Mouse (Mus musculus): ENCODE measurements at regions not wholly inside any gene's neighbourhood (a gene's known extent, or its start where the extent isn't known, plus 50 kb on each side); places are given as distances from the start of the nearest gene placed in this dataset.

DNA sequence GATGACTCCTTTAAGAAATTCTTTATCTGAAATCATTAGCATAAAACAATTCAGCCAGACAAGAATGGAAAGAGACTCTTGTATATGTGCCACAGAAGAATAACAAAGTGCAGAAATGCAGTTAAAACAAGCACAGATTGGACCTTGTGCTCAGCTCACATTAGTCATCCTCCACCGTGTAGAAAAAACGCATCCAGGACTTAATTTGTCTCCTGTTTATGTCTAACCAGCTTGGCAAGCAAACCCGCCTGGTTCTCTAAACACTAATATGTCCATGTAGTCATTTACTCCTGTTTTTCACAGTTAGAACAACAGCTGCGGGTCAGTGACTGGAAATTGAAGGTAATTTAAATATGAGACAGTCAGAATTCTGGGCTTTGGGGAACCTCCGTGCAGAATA lies 268.7 kb downstream of the Efnb2 start:
- no peak for DNase-seq (ENCODE audit: low read depth, low spot score)

GRCm38 (mm10) chr8:8391321-8391720 lies 269.7 kb downstream of the Efnb2 start:
- DNase-seq (ENCODE audit: low read depth, low spot score) = no peak

- DNase-seq (ENCODE audit: low read depth, low spot score) = no peak
Measured at GRCm38 (mm10) chr8:8378248-8378647, 282.8 kb downstream of the Efnb2 start.

DNA sequence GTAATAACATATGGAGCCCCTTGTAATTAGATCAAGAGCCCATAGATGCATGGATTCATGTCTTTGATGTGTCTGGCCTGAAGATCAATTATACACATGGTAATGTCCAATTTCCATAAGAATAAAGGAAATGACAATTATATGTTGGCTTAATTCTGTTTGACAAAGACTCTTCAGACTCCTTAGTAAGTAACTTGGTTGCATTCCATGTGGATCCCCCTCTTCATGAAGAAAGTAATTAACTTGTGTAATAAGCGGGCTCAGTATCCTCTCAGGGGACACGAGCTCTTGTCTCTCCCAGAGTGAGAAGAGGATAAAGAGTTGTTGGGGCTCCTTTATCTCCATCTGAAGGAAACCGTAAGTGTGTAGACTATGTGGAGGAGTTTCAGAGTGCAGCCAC lies 284.3 kb downstream of the Efnb2 start:
- DNase-seq (ENCODE audit: low read depth, low spot score) = no peak

DNA sequence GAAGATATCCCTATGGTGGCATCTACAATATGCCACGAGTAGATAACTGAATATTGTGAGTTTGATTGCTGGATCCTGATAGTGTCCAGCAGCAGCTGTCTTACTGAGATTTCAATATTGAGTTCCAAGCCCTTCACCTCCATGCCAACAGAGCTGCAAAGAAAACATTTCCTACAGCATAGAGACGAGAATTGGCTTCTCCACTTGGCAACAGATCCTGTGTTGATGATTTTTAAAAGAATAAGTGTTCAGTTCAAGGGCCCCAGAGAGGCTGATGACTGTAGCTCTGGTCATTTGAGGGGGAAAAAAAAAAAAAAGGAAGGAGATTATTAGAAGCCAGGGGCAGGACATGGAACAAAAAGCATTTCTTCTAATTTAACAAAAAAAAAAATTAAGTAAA lies 284.7 kb downstream of the Efnb2 start:
- no peak for DNase-seq (ENCODE audit: low read depth, low spot score)

DNA sequence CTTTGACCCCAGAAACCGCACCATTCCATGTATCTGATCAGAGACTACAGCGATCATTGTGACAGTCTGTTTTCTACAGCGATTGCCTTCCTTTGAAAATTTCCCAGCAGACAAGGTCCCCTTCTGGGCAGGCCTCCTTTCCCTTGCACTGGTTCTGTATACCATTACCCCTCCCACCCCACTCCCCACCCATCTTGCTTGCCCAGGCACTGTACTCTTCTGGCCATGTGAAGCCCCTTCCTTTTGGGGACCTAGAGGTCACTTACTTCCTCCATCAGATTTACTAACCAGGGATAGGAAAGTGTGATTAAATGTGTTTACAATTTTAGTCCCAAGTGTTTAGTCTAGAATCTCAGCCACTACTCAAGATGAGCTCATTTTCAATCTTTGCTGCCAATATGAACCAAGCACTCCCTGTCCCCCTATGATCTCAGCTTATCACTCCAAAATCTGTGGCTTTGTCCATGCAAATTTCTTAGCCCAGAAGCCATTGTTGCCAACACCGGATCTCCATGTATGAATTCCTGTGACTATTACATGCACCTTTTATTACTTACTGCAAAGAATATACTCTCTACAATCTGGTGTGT lies 293.7 kb downstream of the Efnb2 start:
- DNase-seq (ENCODE audit: low read depth, low spot score) = no peak

DNA sequence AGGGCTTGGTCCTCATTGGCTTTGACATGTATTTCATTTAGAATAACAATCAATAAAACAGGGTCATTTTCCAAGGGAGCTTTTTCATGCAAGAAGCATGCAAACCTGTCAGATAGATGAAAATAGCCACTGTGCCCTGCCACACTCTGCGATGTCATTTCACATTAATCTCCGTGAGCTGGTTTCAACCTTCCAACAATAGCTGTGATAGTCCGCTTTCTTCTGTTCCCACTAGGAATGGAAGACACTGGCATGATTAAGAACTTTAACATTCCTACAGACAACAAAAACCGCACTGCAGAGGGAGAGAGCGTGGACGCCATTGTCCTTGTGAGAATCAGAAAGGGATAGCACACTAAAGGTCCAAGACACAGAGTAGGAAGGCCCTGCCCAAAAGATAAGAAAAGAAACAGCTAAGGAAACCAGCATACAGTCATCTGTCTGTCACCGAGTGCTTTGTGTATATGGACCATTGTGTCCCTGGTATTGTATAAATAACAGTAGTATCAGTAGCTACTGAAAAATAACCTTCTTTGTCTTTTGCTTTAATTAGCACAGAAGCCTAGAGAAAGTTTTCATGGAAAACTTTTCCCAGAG lies 299.0 kb downstream of the Efnb2 start:
- DNase-seq (ENCODE audit: low read depth, low spot score) = no peak

- no peak for DNase-seq (ENCODE audit: low read depth, low spot score)
Measured at GRCm38 (mm10) chr8:8360586-8360985, 300.5 kb downstream of the Efnb2 start.

GRCm38 (mm10) chr8:8354977-8355376 lies 306.1 kb downstream of the Efnb2 start:
- DNase-seq (ENCODE audit: low read depth, low spot score) = no peak

DNA sequence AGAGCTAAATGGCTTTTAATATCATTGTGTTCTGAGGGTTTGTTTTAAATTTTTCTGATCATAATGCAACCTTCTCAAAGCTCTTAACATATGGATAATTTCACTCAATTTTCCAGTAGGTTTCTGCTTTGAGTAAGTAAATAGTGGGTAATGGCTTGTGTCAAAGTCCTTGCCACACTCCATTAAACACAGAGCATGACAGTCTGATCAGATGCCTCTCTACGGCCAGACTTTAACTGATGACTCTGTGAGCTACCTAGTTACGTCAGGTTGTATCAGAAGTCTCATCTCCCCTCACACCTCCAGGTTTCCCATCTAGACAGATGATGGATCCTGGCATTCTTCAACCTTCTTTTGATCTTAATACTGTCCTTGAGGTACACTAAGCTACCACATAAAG lies 316.4 kb downstream of the Efnb2 start:
- no peak for DNase-seq (ENCODE audit: low read depth, low spot score)

- DNase-seq (ENCODE audit: low read depth, low spot score) = no peak
Measured at GRCm38 (mm10) chr8:8335256-8335972, 325.6 kb downstream of the Efnb2 start.

- DNase-seq (ENCODE audit: low read depth, low spot score) = no peak
Measured at GRCm38 (mm10) chr8:8334515-8334914, 326.5 kb downstream of the Efnb2 start.

- no peak for DNase-seq (ENCODE audit: low read depth, low spot score)
Measured at GRCm38 (mm10) chr8:8331249-8331648, 329.8 kb downstream of the Efnb2 start.

- no peak for DNase-seq (ENCODE audit: low read depth, low spot score)
Measured at GRCm38 (mm10) chr8:8328010-8328666, 332.9 kb downstream of the Efnb2 start.

DNA sequence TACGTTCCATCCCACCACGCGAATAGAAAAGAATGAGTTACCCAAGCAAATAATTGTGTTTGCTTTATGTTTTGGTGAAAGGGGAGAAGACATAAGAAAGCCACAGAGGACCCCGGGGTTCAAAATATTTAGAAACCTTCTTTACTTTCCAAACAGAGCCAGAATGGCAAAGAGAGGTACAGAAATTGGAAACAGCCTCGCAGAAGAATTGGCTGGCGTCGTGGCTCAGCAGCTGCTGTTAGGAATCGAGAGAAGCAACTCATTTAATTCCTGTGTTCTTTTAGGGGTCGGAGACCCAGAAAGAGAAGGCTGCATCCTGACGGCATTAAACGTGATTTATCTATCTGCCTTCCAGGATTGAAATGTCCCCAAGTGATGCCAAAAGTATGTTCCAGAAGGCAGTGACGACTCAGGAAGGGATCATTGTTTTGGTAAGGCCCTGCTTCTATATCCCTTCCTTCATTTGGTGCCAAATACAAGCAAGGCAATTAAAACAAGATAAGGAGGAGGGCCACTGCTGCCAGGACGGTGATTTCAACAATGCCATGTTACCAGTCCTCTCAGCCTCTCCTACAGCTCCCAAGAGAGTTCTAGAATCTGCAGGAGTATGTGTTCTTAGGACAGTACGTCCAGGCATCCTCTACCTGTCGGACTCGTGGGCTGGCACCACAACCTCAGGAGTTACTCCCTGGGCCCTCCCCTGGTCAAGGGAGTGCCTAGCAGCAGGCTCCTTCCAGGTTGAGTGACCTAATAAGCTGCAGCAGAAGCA lies 334.8 kb downstream of the Efnb2 start:
- no peak for DNase-seq (ENCODE audit: low read depth, low spot score)

GRCm38 (mm10) chr8:8325420-8325819 lies 335.6 kb downstream of the Efnb2 start:
- DNase-seq (ENCODE audit: low read depth, low spot score) = no peak

DNA sequence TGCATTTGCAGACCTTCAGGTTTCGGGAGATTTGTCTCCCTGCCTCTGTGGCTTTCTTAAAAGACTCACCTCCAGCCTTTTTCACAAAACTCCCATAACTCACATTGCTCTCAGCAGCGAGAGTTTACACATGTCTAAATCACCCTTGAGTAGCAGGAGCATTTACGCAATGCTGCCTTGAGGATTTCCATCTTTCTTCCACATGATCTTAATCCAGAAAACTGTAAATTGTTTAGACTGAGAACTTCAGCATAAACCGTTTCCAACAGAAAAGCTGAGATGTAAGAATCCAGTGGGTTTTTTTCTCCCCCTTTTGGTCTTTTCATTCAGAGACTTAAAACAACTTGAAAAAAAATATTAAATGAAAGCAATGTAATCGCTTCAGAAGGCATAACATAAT lies 336.5 kb downstream of the Efnb2 start:
- DNase-seq (ENCODE audit: low read depth, low spot score) = no peak

DNA sequence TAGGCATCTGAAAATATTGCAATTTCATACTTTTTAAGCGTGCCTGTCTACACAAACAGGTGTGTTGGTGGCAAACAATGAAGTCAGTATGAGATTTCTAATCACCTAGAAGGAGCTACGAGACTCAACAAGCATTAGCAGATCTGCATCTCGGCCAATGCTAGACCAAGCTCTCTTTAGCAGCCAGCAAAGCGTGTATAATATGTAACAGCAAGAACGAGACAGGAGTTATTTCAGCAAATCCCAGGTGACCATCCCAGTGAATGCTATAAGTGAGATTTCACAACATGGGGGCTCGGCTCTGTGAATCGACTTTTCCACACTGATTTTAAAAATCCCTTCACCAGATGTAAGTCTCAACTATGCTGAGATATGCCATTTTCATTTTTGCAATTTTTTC lies 352.8 kb downstream of the Efnb2 start:
- no peak for DNase-seq (ENCODE audit: low read depth, low spot score)

DNA sequence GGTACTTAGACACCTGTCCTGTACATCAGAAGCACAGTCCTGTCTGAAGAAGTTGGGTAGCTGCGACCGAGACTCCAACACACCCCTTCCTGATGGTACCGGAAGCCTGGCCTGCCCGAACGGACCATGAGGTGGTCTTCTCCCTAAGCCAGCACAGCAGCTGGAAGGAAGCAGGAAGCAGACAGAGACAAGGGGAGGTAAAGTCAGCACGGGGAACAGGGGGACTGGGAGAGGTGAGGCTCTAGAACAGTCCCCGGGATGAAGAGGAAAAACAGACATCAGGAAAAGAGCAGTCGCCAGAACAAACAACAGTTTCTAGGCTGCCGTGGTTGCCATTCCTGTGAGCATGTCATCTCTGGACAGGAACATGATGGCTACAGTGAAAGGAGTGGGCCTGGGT lies 353.6 kb downstream of the Efnb2 start:
- DNase-seq (ENCODE audit: low read depth, low spot score) = no peak

GRCm38 (mm10) chr8:8299965-8300767 lies 360.9 kb downstream of the Efnb2 start:
- DNase-seq (ENCODE audit: low read depth, low spot score) = peak; percentile 7

DNA sequence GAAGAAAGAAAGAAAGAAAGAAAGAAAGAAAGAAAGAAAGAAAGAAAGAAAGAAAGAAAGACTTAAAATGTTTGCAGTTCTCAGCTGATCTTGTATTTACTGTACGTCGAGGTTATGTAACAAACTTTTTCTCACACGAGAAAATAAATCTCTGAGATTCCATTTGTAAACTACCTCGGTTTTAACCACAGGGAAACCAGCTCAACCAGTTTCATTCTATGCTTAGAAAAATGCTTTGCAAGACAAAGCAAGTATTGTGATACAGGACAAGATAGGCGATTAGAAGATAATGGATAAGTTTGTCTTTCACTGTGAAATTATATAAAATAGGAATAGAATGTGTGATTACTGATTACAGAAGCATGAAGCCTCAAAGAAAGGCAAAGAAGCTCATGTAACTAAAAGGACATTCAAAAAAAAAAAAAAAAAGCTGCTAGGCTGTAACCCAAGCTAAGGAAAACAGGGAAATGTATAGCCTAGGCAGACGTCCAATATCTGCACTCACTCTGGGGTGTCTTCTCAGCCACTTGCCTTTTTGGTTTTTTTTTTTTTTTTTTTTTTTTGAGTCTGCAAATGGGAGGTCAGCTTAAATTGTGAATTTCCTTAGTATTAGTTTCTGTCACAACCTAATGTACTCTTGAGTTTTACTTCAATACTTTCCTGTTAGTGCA lies 368.3 kb downstream of the Efnb2 start:
- no peak for DNase-seq (ENCODE audit: low read depth, low spot score)
